ENCODE assay signal across 32 mouse cellular contexts in genomic region chr2:81270914-81271313, GRCm38 (mm10).
"Had no signal": no experiment of that assay in that cellular context is flagged by ENCODE, and none has a peak within 500 bp of the region (broad histone marks: within the 10 kb centered on the region; RNA-seq: fewer than 3 reads in every experiment).

No protein-coding gene starts in this region.

- DNase-seq: left cerebral cortex, postnatal 4 days; liver; liver, embryonic 13.5 days; liver, postnatal 0 days; lung, adult 18-20 months; lung, adult 2 months; lung, embryonic 14.5 days; lung, postnatal 10 days; lung, postnatal 14 days; lung, postnatal 36 days; lung, postnatal 4 days; midbrain, embryonic 14.5 days had no signal

- H3K4me1 ChIP-seq: limb, embryonic 10.5 days; limb, embryonic 12.5 days; limb, embryonic 13.5 days; limb, embryonic 15.5 days; liver, embryonic 12.5 days; liver, embryonic 13.5 days; liver, embryonic 15.5 days; lung, embryonic 15.5 days; megakaryocyte, embryonic 14.5 days; midbrain, embryonic 10.5 days; midbrain, embryonic 12.5 days; midbrain, embryonic 13.5 days; midbrain, embryonic 15.5 days; neural tube, embryonic 12.5 days had no signal

- H3K9ac ChIP-seq: limb, embryonic 12.5 days; limb, embryonic 13.5 days; limb, embryonic 15.5 days; liver, embryonic 12.5 days; liver, embryonic 13.5 days; liver, embryonic 14.5 days; liver, embryonic 15.5 days; liver, postnatal 0 days; lung, embryonic 14.5 days; lung, embryonic 15.5 days; midbrain, embryonic 12.5 days; midbrain, embryonic 13.5 days; midbrain, embryonic 15.5 days; neural tube, embryonic 12.5 days had no signal

- H3K4me3 ChIP-seq: left cerebral cortex, adult 2 months; limb, embryonic 10.5 days; limb, embryonic 12.5 days; limb, embryonic 13.5 days; limb, embryonic 15.5 days; liver, embryonic 12.5 days; liver, embryonic 13.5 days; liver, embryonic 15.5 days; lung, embryonic 15.5 days; megakaryocyte, embryonic 14.5 days; midbrain, embryonic 10.5 days; midbrain, embryonic 12.5 days; midbrain, embryonic 13.5 days; midbrain, embryonic 15.5 days; myocyte; neural tube, embryonic 12.5 days had no signal

- H3K27me3 ChIP-seq: limb, embryonic 12.5 days; limb, embryonic 13.5 days; limb, embryonic 15.5 days; liver, embryonic 12.5 days; liver, embryonic 13.5 days; liver, embryonic 15.5 days; lung, embryonic 15.5 days; megakaryocyte, embryonic 14.5 days; midbrain, embryonic 12.5 days; midbrain, embryonic 13.5 days; midbrain, embryonic 15.5 days; neural tube, embryonic 12.5 days had no signal

- H3K4me2 ChIP-seq: limb, embryonic 12.5 days; limb, embryonic 13.5 days; limb, embryonic 15.5 days; liver, embryonic 12.5 days; liver, embryonic 13.5 days; liver, embryonic 15.5 days; lung, embryonic 14.5 days; lung, embryonic 15.5 days; midbrain, embryonic 11.5 days; midbrain, embryonic 12.5 days; midbrain, embryonic 13.5 days; midbrain, embryonic 15.5 days; neural tube, embryonic 12.5 days had no signal

- ATAC-seq: liver, embryonic 12.5 days; liver, postnatal 0 days; lung, postnatal 0 days; midbrain, embryonic 13.5 days; midbrain, embryonic 15.5 days; midbrain, embryonic 16.5 days had no signal

- H3K9me3 ChIP-seq: limb, embryonic 10.5 days; limb, embryonic 12.5 days; limb, embryonic 13.5 days; limb, embryonic 15.5 days; liver, embryonic 12.5 days; liver, embryonic 13.5 days; liver, embryonic 15.5 days; lung, embryonic 15.5 days; midbrain, embryonic 10.5 days; midbrain, embryonic 12.5 days; midbrain, embryonic 13.5 days; midbrain, embryonic 15.5 days; neural tube, embryonic 12.5 days had no signal

- H3K36me3 ChIP-seq: limb, embryonic 10.5 days; limb, embryonic 12.5 days; limb, embryonic 13.5 days; limb, embryonic 15.5 days; liver, embryonic 12.5 days; liver, embryonic 13.5 days; liver, embryonic 15.5 days; lung, embryonic 15.5 days; midbrain, embryonic 10.5 days; midbrain, embryonic 12.5 days; midbrain, embryonic 13.5 days; midbrain, embryonic 15.5 days; neural tube, embryonic 12.5 days had no signal

- H3K27ac ChIP-seq: left cerebral cortex, adult 2 months; limb, embryonic 10.5 days; limb, embryonic 12.5 days; limb, embryonic 13.5 days; limb, embryonic 15.5 days; liver, embryonic 12.5 days; liver, embryonic 13.5 days; liver, embryonic 14.5 days; liver, embryonic 15.5 days; lung, embryonic 15.5 days; macrophage; midbrain, embryonic 10.5 days; midbrain, embryonic 12.5 days; midbrain, embryonic 13.5 days; midbrain, embryonic 15.5 days; neural tube, embryonic 12.5 days had no signal
